Mouse (Mus musculus) urinary bladder, postnatal 10 days (tissue): Measurements from ENCODE around the gene Nod2.
"Not testable (repeated sequence)": the region's sequence is repeated elsewhere in the genome, so short reads cannot be mapped to it uniquely, and the experiment has no call there.

Experiments used
- DNase-seq: peaks from one replicate; pipeline ENCODE4 v3.0.0; 2022; ENCODE audit warnings: low spot score

Gene Nod2

DNA sequence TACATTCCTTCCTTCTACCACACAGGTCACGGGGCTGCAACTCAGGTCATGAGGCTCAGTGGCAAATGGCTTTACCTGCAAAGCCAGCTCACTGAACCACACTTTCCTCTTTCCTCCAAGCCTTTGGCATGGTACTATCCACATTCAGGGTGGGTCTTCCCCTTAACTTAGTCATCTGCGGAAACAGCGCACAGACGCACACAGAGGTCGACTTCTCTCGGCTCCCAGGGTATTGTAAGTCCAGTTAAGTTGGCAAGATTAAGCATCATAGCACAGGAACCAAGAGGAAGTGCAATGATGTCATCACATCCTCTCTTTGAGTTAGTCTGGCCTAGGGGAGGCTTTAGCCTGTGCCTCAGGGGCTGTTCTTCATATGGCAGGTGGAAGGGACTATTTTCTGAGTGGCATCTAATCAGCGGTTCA lies 13.8 kb upstream of the Nod2 start:
- no peak for DNase-seq

DNA sequence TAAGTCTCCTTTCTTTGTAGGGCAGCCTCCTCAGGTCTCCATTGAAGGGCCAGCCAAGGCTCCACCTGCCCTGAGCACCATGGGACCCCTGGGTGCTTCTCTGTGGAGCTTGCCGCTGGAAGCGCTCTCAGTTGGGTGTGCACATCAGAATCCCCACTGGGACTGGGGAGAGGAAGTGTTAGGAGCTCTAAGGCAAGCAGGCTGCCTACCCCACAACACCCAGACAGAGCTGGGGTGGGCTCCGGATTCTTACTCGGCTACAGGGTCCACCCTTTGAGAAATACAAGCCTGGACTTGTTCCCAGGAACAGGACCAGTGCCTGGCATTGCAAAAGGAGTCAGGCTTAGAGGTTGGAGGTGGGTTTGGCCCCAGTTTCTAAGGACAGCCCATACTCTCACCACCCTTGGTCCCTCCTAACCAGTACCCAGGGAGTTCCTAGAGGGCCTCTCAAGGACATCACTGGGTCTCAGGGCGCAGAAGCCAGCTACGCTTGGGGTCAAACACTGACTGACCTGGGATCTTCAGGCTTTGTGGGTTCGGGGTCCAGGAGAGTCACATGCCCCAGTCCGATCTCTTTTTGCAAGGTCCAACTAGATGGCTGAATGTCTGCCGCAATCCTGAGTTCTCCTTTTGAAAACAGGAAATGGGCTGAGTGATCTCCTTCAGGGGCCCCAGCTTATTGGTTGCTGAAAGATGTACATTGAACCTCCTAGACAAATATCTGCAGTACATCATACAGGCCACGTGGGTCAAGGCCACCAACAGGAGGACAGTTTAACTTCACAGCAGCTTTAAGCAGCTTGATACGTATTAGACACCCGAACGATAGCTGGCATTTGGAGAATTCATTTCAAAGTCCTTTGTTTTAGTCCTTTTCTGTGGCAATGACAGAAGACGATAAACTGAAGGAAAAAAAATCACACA lies 11.4 kb upstream of the Nod2 start, which contains the start of gene Snx20:
TSS of gene Snx20 (minus strand) at position 655 of the 924 bp plus-strand sequence.
- DNase-seq = no peak

DNA sequence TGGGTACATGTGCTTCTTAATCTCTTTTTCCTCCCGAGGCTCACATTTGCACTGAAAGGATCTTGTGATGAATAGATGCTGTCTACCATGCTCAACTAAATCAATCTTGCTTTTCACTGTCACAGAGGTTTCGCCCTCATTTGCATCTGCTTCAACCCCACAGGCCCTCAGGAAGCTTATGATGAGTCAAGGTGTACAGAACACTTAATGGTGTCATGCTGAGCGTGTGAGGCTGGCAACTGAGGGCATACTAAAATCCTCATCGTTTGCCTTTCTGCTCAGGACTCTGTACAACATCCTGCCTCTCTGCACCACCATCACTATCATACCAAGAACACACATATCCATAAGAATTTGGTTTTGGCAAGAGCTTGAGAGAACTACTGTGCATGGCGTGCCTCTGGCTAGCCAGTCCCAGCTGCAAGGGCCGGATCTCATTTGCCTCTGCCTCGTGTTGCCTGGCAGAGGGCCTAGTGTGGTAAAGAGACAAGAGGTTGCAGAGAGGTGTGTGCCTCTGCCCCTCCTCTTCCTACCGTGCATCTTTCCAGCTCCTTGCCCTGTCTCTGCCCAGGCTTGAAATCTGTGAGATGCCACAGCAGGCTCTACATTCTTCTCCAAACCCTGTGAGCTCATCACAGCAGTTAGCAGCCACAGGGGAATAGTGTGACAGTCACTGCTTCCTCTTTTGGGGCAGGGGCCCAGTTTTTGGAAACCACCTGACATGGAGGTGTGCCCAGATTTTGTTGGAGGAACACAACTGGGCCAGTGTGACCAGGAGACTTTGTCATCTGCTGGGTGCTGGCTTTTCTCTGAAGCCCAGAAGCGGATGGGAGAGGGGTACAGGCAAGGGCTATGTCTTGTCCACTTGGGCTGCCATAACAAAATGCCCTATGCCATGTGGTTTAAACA lies 9.8 kb upstream of the Nod2 start:
- no peak for DNase-seq

DNA sequence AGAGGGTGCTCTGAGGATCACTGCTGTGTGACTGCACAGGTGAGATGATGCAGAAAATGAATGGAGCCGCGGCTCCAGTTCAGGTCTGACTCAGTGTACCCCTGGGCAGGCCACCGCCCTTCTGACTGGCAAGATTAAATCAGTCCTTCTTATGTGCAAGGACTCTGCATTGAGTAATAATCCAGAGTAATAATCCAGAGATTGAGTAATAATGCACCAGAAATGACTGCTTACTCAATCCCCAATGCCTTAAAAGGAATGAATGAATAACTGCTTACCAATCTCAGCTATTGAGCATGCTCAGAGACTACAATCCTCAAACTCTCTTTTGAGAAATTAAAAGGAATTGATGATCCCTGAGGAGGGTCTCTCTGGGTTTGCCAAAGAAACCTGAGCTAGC lies 8.2 kb upstream of the Nod2 start:
- no peak for DNase-seq

DNA sequence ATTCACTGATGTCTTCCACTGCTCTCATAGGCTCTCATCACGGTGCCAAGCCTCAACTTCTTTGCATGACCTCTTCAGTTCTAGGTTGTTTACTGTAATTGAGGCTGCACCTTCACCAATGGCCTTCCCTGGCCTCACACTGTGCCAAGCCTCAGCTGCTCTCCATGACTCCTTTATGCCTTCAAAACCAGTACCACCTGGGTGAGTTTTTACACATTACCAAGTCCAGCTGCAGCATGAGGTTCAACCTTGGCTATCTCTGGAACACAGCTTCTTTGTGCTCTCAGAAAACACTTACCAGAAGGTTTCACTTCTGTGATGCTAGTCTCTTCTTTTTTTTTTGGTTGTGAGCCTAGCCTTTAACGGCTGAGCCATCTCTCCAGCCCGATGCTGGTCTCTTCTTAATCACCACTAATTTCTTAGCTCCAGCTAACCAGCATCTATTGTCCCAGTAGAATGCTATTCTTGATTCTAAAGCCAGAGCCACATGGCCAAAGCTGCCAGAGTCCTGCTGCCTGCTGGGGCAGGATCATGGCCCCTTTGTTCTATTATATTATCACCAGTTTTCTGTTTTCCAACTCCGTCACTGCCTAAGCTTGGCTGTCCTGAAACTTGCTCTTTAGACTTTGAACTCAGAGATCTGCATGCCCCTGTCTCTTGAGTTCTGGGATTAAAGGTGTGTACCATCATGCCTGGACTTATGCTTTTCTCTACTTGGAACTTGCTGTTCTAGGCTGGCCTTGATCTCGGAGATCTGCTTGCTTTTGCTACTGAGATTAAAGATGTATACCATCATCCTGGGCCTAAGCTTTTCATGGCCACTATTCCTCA lies 4.2 kb upstream of the Nod2 start:
- DNase-seq = no peak

DNA sequence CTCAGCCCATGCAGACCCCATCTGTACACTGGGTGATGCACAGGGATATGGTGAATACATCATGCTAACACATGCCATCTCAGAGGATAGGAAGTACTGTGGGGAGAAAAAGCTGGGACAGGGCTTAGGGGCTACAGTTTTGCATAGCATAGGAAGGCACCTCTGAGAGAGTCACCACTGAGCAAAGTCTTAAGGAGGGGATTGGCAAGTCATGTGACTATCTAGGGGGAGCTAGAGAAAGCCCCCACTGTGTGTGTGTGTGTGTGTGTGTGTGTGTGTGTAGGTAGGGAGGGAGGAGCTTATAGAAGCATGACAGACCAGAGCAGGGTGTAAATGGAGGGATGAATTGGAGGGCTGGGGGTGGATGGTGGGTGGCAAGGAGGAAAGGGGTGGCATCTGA lies 1.2 kb downstream of the Nod2 start:
- DNase-seq = no peak

DNA sequence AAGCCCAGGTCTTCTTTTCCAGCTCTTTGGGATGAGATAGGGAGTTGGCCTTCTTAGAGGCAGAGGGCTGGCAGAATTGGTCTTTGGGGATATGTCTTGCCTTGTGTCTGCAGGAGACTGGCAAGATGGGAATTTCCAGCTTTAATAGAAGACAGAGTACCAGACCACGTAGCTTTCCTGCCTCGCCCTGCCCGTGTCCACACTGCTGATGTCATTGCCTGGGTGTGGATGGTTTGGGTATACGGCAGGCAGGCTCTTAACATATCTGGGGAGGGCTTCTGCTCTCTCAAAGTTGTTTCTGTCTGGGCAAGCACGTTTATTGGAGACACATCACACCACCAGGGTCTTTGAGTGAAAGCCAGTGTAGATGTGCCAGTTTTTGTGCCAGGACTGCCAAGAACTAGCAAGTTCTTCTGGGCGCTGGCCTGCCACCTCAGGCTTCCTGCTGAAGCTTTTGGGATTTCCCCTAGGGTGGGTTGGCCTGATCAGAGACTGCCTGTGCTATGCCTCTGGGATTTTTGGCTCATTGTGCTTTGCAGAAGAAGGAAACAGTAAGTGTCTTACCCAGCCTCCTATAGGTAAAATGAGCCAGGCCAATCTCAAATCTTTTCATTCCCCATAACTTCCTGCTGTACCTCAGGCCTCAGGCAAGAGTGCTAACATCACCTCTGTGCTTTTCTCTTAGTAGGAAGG lies 3.0 kb downstream of the Nod2 start:
- no peak for DNase-seq

DNA sequence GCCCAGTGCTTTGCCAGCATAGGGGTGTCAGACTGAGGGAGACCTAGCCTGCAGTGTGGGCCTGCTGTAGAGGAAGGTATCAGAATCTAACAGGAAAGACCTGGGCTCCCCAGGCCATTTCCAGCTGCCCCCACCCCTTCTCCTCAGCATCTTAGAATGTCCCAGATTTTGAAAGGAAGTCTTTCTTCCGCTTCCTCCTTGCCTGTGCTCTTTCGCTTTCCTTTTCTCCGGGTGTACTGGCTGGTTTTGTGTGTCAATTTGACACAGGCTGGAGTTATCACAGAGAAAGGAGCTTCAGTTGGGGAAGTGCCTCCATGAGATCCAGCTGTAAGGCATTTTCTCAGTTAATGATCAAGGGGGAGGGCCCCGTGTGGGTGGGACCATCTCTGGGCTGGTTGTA lies 4.0 kb downstream of the Nod2 start:
- not testable (repeated sequence) for DNase-seq

DNA sequence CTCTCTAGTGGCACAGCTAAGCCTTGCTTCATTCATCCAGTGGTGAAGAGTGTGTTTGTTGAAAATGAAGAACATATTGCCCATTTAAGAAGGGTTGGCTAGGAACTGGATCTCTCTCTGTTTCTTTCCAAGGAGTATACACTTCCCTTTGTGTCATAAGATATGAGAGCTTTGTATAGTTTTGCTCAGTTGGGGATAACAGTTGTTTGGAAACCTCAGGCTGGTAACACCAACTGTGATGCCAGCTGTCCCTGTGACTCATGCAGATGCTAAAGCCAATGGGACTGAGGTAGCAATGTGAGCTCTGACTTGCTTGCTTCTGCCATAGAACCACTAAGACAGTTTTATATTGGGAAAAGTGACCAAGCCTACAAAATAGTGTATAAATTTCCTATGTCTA lies 8.2 kb downstream of the Nod2 start:
- DNase-seq = no peak

DNA sequence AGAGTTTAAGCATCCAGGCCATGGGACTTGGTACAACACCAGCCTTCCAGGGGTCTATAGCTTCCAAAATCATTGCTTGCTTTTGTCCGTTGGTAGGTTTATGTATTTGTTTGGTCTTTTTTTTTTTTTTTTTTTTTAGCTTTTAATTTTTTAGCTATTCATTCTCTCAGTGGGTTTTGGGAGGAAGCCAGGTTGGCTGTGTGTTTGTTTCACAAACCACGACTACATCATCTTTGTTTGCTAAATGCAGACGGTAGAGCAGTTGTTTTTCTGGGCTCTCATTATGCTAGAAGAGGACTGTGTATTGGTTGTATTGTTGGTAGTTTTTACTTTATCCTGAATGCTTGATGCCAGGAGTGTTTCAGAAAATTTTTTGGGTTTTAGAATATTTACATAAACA lies 12.8 kb downstream of the Nod2 start:
- DNase-seq = no peak

DNA sequence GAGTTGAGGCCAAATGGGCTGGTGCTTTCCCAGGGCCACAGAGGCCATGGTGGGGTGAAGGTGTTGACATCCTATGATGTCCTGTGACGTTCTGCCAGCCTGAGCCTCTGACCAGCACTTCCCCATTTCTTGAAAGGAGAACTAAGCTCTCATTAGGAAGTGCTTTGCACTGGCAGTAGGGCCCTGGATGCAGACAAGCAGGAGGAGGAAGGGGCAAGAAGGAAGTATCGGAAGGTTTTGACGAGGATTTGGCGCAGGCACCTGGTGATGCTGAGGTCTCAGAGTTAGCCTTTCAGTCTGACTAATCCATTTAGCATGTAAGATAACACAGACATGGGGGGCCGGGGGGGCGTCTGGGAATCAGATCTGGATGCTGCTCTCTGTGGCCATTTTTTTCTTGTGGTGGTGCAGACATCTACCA lies 15.3 kb downstream of the Nod2 start:
- DNase-seq = no peak

DNA sequence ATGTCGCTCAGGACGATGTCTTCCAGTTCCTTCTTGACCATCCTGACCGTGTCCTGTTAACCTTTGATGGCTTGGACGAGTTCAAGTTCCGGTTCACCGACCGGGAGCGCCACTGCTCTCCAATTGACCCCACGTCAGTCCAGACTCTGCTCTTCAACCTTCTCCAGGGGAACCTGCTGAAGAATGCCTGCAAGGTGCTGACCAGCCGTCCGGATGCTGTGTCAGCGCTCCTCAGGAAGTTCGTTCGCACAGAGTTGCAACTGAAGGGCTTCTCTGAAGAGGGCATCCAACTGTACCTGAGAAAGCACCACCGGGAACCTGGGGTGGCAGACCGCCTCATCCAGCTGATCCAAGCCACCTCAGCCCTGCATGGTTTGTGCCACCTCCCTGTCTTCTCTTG lies 17.0 kb downstream of the Nod2 start:
- no peak for DNase-seq

DNA sequence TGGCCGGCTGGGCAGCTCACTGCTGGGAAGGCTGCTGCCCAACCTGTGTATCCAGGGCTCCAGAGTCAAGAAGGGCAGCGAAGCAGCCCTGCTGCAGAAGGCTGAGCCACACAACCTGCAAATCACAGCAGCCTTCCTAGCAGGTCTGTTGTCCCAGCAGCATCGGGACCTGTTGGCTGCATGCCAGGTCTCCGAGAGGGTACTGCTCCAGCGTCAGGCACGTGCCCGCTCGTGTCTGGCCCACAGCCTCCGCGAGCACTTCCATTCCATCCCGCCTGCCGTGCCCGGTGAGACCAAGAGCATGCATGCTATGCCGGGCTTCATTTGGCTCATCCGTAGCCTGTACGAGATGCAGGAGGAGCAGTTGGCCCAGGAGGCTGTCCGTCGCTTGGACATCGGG lies 17.8 kb downstream of the Nod2 start:
- DNase-seq = no peak

DNA sequence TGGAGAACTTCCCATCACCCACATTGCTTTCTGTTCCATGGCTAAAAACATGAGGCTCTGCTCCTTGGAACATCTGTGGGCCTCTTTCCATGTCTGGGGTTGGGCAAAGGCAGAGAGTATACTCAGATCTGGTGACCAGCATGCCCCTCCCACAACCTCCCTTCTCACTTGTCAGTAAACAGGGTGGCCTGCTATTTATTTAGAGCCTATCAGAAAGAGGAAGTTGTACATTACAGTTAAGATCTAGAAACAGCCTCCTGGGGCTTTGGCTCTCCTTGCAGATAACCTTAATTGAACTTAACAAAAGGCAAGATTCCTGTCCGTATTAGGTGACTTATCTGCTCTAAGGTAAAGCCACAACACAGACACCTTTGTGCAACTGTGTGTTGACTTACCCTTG lies 19.3 kb downstream of the Nod2 start:
- no peak for DNase-seq

DNA sequence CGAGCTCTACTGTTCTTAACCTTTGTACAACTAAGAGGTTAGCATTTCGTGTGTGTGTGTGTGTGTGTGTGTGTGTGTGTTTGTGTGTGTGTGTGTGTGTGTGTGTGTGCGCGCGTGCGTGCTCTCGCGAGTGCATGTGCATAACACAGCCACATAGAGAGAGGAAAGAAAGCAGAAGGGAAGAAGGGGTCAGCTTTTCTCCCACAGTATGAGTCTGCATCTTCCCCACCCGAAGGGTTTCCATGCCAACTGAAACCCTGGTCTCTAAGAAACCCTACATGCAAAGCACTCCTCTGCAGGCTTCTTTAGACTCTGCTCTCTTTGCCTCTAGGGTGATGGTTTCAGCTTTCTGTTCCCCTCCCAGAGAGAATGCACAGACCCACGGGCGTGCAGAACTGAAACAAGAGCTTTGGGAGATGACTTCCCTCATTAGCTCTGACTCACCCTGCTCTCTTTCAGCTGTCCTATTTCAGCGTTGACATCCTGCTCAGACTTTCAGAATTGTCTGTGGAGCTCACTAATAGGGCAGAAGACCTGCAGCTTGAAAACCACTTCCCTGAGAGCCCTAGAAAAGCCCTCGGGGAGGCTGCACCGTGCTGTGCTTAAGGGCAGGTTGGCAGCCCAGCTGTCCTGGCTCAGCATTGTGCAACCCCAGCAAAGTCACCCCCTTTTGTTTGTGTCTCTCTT lies 21.4 kb downstream of the Nod2 start:
- DNase-seq = no peak

DNA sequence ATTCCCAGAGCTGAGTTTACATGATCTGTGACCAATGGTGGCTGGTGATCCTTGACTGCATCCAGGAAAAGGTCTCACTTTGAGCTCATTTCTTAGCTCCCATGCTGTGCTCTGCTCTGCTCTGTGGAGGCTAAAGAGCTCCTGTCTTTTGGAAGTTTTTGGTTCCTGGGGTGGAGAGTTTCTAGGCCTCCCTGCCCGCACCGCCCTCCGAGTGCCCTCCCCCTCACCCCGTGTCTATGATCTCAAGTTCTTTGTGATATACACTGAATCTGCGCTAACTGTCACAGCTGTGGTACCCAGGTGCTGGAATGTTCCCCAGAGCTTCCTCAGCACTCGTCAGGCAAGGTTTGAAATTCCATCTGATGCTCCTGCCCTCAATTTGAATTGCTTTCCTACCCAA lies 23.7 kb downstream of the Nod2 start:
- no peak for DNase-seq

DNA sequence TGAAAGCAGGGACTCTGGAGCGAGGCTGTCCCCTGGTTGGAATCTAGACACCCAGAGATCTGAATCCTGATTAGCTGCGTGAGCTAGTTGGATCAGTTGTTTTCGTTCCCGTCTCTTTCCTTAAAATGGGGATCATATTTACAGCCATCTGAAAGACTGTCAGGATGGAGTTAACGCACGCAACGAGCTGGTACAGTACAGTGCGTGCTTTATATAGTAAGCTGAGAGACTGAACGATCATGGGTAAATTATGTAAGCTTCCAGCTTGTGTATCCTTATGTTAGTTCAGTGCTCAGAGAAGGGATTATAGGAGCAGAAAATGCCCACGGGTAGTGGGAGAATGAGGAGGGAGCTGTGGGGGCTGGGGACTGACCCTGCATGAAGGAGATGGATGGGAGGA lies 24.5 kb downstream of the Nod2 start:
- no peak for DNase-seq

DNA sequence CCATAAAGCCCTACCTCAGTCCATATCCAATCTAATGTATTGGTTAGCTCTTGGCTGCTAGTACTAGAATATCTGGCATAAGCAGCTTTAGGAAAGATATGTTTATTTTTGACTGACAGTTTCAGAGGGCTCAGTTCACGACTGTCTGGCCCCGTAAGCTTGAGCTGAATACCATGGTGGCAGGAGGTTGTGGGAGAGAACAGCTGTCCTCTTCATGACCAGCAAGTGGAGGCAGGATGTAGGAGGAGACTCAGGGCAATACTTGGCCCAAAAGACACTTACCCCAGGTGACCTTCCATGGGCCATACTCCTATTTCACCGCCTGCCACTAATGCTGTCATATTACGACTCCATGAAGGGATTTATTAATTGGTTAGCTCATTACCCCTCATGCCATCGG lies 26.7 kb downstream of the Nod2 start:
- no peak for DNase-seq

DNA sequence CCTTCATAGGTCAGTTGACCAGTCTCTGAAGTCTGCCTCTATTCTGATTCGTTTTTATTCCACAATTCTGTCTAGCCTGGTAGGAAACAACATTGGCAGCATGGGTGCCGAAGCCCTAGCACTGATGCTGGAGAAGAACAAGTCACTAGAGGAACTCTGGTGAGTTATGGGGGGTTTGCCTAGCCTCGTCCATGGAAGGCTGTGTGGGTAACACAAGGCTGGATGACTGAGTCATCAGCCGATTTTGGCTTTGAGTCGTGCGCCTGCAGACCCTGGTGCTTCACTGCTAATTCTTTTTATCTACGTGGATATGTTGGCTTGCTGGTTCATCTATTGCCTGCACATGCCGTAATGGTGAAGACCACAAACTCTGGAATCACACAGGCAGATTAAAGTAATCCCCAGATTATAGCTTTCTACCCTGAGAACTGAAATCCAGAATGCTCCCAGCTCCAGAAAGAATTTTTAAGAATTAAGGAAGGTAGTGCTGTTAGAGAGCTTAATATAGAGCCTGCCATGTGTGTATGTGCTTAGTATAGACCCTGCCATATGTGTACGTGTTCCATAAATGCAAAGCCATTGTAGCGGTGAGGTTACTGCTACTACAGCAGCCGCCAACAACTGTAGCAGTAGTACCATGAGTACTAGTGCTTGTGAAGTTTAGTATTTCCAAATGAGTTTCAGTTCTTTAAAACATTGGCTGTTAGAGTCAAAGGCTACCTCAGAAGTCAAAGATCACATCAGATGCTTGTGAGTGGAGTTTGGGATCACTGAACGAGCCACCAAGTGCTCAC lies 28.5 kb downstream of the Nod2 start:
- DNase-seq = no peak

DNA sequence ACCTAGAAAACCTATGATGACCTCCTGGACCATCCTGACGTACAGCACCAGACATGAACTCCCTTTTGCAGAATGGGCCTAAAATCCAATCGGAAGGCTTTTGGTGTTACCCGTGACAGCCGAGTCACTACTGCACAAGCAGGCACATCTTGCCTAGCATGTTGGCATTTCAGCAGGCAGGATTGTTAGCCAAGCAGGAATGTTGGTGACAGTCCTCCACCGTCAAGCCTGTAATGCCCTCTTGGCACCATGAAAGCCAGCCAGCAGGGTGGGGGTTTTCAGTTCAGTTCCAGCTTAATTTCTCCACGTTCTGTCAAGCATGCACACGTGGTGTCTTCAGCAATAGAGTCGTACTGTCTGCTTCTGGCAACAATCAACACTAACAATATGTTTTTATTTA lies 30.0 kb downstream of the Nod2 start:
- no peak for DNase-seq
